Mouse (Mus musculus) thymus, adult 2 months (tissue): ENCODE measurements at regions not wholly inside any gene's neighbourhood (a gene's known extent, or its start where the extent isn't known, plus 50 kb on each side); places are given as distances from the start of the nearest gene placed in this dataset.

ENCODE experiments used
- CTCF ChIP-seq: fragments of 200-500 bp; IDR thresholded peaks from 2 replicates; pipeline ENCODE4 v1.5.1; 2012; ENCODE audit warnings: mild to moderate bottlenecking, control low read depth, low read length, moderate library complexity, borderline replicate concordance; ENCODE audit not compliant: control insufficient read depth, poor library complexity, insufficient read depth; ENCODE audit errors: extremely low read depth
- POLR2A ChIP-seq: fragments of 200-500 bp; IDR thresholded peaks from 2 replicates; pipeline ENCODE4 v1.6.1; 2012; ENCODE audit warnings: mild to moderate bottlenecking, low read length, control low read depth, moderate library complexity; ENCODE audit not compliant: control insufficient read depth, poor library complexity, insufficient read depth; ENCODE audit errors: extremely low read depth

GRCm38 (mm10) chr7:73125864-73126263 lies 249.4 kb upstream of the Rgma start:
- no peak for TF ChIP-seq POLR2A
- no peak for TF ChIP-seq CTCF
